Mouse (Mus musculus): ENCODE data around the gene Nfs1. TPM values are rescaled to one million over a fixed set of nuclear protein-coding genes. Genes with fewer than 3 reads are reported as not detected.

Gene Nfs1
- polyA plus RNA-seq, 1 experiment = 55.9 TPM

DNA sequence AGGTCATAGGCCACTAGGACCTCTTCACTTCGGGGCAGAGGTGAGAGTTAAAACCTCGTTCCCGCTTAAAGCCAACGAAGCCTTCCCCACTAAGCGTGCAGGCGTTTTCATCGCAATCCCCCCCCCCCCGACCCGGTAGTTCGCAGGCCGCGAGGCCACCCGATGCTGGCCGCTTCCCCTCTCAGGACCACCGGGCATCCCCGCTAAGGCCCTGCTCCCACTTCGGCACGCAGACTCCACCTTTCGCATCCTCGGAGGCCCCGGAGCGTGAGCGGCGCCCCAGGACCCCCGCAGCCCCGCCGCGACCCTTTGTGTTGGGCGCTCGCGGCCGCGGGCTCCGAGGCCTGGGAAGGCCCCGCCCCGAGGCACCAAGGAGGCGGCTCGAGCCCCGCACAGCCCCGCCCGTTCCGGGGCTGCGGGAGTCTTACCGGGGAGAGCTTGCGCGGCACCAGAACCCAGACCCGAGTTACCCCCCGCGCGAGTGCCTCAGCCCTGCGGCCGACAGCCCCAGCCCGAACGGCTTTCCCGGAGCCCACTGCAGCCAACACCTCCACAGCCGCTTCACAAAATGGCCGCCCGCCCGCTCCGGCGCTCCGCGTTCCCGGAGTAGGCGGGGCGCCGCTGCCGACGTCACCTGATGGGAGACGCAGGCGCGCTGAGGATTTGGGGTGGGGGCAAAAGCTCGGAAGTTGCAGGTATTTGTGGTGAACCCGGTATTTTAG is 32.5 kb downstream of the Nfs1 start, which contains the start of the genes Cpne1 and Rbm12:
TSS of gene Cpne1 (minus strand) at position 608 of the 722 bp plus-strand sequence.
TSS of gene Rbm12 (minus strand) at position 621 of the 722 bp plus-strand sequence.
- Histone ChIP-seq H3K4me1 (ENCODE audit: control insufficient read depth, insufficient read depth, low read length) (peaks cover 2% of the 10 kb centered on the region), H3K4me3 (ENCODE audit: insufficient read depth, low read length) (peak within 1 kb of the TSS; percentile 89), H3K27ac (ENCODE audit: insufficient read depth, low read length) (peak within 1 kb of the TSS; percentile 99)
- TF ChIP-seq CTCF (IDR thresholded peaks at IDR 0.05; ENCODE audit: extremely low read depth, insufficient read depth, low read length) (no peak), POLR2A (IDR thresholded peaks at IDR 0.05; ENCODE audit: extremely low read depth, insufficient read depth, low read length) (peak; percentile 78)

DNA sequence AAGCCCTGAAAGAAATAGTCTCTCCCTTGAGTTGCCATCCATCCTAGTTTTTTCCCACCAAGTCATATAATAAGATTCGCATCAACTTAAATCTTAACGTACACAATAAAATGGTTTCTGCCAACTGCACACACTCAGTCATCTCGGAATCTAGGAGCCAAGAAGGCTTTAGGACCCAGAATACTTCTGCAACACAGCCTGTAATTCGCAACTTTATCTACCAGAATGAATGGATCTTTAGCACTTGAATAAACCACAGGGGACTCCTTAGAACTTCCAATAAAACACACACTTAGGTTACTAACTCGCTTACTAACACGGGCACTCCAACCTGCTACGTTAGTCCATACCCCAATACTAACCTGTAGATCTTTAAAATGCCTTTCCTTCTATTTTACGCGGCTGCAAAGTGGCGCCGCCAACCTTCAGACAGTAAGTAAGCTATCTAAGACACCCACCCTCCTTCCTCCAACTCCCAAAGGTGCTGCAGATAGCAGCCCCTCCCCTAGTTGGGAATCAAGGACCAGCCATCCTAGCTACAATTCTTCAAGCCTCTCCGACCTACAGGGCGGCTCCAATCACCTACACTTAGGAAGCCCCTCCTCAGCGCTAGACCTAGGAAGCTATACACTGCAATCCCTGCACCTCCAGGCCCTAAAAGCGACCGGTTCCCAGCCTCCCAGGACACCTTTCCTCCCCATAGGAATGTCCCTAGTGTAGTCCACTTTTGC is 33.2 kb downstream of the Nfs1 start:
- Histone ChIP-seq H3K27ac (ENCODE audit: insufficient read depth, low read length) (peak overlapping the region; percentile 99; the same call in 1 of the 2 replicates), H3K4me1 (ENCODE audit: control insufficient read depth, insufficient read depth, low read length) (peaks cover 2% of the 10 kb centered on the region), H3K4me3 (ENCODE audit: insufficient read depth, low read length) (peak overlapping the region; percentile 89)
- no peak for TF ChIP-seq POLR2A (IDR thresholded peaks at IDR 0.05; ENCODE audit: extremely low read depth, insufficient read depth, low read length)

DNA sequence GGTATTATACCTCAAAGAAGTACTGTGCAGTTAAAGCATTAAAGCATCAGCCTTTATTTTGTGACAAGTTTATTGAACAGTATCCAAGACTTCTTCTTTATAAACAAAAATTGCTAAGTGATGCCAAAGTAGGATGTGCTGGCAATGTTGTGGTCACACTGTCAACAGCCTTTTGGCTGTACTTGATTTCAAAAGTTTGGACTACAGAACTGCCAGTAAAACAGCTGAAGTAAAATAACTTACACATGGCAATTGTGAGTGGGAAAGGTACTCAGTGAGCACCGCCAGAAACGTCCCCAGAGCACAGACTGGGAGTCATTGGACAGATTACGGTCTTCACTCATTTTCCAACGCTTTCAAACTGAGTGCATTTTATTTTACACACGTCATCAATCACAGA is 52.1 kb downstream of the Nfs1 start:
- no peak overlapping the region for H3K4me3 ChIP-seq (ENCODE audit: insufficient read depth, low read length)
- H3K27ac ChIP-seq (ENCODE audit: insufficient read depth, low read length) = no peak overlapping the region
- peaks cover 16% of the 10 kb centered on the region for H3K4me1 ChIP-seq (ENCODE audit: control insufficient read depth, insufficient read depth, low read length)
- TF ChIP-seq CTCF (IDR thresholded peaks at IDR 0.05; ENCODE audit: extremely low read depth, insufficient read depth, low read length) = no peak
- no peak for TF ChIP-seq POLR2A (IDR thresholded peaks at IDR 0.05; ENCODE audit: extremely low read depth, insufficient read depth, low read length)

DNA sequence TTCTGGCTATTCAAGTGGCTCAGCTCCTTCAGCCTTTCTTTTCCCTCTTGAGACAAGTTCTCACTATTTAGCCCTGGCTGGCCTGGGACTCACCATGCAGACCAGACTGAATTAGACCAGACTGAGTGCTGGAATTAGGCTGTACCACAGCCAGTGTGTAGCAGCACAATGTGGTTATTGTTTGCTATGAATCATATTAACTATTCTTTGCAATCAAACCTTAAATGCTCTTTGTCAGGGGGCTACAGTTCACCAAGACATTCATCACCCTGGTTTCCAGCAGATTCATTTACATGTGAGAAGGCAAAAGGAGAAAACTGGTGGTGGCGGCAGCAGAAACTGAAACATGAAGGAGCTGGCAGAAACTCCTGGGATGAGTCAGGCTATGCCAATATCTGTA is 54.2 kb downstream of the Nfs1 start:
- H3K4me3 ChIP-seq (ENCODE audit: insufficient read depth, low read length) = no peak overlapping the region
- peaks cover 21% of the 10 kb centered on the region for H3K4me1 ChIP-seq (ENCODE audit: control insufficient read depth, insufficient read depth, low read length)
- TF ChIP-seq CTCF (IDR thresholded peaks at IDR 0.05; ENCODE audit: extremely low read depth, insufficient read depth, low read length) (no peak), POLR2A (IDR thresholded peaks at IDR 0.05; ENCODE audit: extremely low read depth, insufficient read depth, low read length) (no peak)
- 0 out of 2 replicates have a peak overlapping the region, but pooled peaks have one; percentile 4 for H3K27ac ChIP-seq (ENCODE audit: insufficient read depth, low read length)

DNA sequence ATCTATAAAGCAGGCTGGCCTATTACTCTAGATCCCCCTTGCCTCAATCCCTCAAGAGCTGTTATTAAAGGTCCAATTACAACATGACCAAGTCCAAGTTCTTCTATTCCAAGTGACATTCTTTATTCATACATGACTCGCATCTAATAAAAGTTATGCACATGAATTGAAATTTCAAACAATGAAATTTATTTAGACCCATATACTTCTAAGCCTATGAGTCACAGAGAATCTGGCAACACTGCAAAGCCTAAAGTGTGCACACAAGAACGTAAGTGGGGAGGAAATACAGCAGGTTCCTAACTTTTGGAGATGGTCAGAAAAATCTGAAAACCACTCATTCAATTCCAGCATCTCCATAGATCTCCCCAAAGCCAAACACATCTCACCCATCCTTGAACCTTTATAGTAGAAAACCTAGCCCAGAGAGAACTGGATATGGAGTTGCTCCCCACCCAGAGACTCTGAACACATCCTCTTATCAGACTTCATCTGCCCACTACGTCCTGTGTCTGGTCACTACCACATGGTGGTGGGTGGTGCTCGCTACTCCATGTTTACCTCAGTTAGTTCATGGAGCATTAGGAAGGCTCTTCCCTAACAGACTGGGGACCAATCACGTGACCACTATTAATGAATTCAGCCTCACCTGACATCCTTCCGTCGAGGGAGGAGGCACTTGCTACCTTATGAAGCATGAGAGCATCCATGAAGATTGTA is 56.4 kb downstream of the Nfs1 start:
- Histone ChIP-seq H3K4me1 (ENCODE audit: control insufficient read depth, insufficient read depth, low read length) (peaks cover 19% of the 10 kb centered on the region), H3K4me3 (ENCODE audit: insufficient read depth, low read length) (no peak overlapping the region), H3K27ac (ENCODE audit: insufficient read depth, low read length) (no peak overlapping the region)
- TF ChIP-seq CTCF (IDR thresholded peaks at IDR 0.05; ENCODE audit: extremely low read depth, insufficient read depth, low read length) = no peak
- TF ChIP-seq POLR2A (IDR thresholded peaks at IDR 0.05; ENCODE audit: extremely low read depth, insufficient read depth, low read length) = no peak

- H3K4me1 ChIP-seq (ENCODE audit: control insufficient read depth, insufficient read depth, low read length) = peaks cover 25% of the 10 kb centered on the region
- no peak overlapping the region for H3K4me3 ChIP-seq (ENCODE audit: insufficient read depth, low read length)
- TF ChIP-seq POLR2A (IDR thresholded peaks at IDR 0.05; ENCODE audit: extremely low read depth, insufficient read depth, low read length) = no peak
- no peak for TF ChIP-seq CTCF (IDR thresholded peaks at IDR 0.05; ENCODE audit: extremely low read depth, insufficient read depth, low read length)
- H3K27ac ChIP-seq (ENCODE audit: insufficient read depth, low read length) = no peak overlapping the region
These were observed 59.4 kb downstream of the Nfs1 start for GRCm38 (mm10) chr2:156084541-156084940.

DNA sequence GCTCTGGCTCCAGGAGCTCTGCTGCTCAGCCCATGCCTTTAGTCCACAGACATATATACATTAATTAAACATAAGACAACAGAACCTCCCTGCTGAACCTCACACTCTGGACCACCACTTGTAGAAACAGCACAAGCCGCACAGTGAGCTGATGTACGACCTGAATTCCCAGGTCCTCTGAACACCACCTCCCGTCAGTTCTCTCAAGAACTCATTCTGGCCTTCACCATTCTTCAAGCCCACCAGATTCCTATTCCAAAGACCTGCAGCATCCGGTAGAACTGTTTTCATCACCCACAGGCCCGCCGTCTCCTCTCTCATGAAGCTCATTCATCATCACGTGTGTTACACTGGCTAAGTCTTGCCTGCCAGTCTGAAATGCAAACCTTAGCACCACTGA is 63.6 kb downstream of the Nfs1 start:
- Histone ChIP-seq H3K4me1 (ENCODE audit: control insufficient read depth, insufficient read depth, low read length) (peaks cover 15% of the 10 kb centered on the region), H3K4me3 (ENCODE audit: insufficient read depth, low read length) (no peak overlapping the region), H3K27ac (ENCODE audit: insufficient read depth, low read length) (no peak overlapping the region)
- TF ChIP-seq POLR2A (IDR thresholded peaks at IDR 0.05; ENCODE audit: extremely low read depth, insufficient read depth, low read length) (no peak), CTCF (IDR thresholded peaks at IDR 0.05; ENCODE audit: extremely low read depth, insufficient read depth, low read length) (no peak)

DNA sequence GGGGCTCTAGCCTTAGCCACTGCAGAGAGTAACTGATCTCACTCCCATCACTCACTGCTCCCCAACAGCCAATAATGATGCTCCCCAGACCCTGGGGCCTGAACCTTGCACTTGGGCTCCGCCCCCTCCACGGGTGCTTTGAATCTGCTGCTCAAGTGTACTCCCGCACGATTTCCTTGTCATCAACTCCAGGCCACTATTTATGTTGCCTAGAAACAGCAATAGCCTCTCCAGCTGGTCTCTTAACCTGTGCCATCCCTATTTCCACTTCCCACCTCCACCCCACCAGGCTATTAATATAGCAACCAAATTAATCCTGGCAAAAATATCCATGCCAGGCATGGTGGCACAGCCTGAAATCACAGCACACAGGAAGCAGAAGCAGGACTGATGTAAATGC is 64.3 kb downstream of the Nfs1 start:
- Histone ChIP-seq H3K4me3 (ENCODE audit: insufficient read depth, low read length) (no peak overlapping the region), H3K4me1 (ENCODE audit: control insufficient read depth, insufficient read depth, low read length) (peaks cover 14% of the 10 kb centered on the region), H3K27ac (ENCODE audit: insufficient read depth, low read length) (no peak overlapping the region)
- no peak for TF ChIP-seq POLR2A (IDR thresholded peaks at IDR 0.05; ENCODE audit: extremely low read depth, insufficient read depth, low read length)
- TF ChIP-seq CTCF (IDR thresholded peaks at IDR 0.05; ENCODE audit: extremely low read depth, insufficient read depth, low read length) = no peak

DNA sequence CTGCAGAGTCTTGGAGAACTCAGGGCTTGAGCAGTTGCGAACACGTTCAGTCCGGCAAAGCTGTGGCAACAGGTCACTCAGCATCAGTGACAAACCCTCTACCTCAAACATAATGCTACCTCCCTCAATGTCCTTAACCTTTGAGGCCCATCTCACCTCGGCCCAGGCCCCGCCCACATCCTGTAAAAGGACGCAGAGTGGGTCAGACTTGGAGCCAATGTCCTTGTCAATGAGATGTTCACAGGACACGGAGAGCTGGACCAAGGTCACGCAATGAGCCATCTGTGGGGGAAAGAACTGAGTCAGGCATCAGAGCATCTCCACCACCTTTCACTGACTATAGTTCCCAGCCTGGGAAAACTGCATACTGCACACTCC is 64.8 kb downstream of the Nfs1 start:
- Histone ChIP-seq H3K4me1 (ENCODE audit: control insufficient read depth, insufficient read depth, low read length) (peaks cover 14% of the 10 kb centered on the region), H3K27ac (ENCODE audit: insufficient read depth, low read length) (no peak overlapping the region), H3K4me3 (ENCODE audit: insufficient read depth, low read length) (no peak overlapping the region)
- no peak for TF ChIP-seq CTCF (IDR thresholded peaks at IDR 0.05; ENCODE audit: extremely low read depth, insufficient read depth, low read length)
- TF ChIP-seq POLR2A (IDR thresholded peaks at IDR 0.05; ENCODE audit: extremely low read depth, insufficient read depth, low read length) = no peak

Measured in cortical plate, adult 2 months (tissue).